Mouse (Mus musculus) cerebellum, postnatal 4 days (tissue): Measurements from ENCODE around the gene Gjb3.

ENCODE experiments used
- DNase-seq, 2 experiments: peaks; one replicate each; pipeline ENCODE4 v3.0.0; 2022; ENCODE audit warnings: low spot score in 2 of 2, mixed read lengths in 1 of 2

Gene Gjb3

GRCm38 (mm10) chr4:127337668-127338067 is 7.0 kb upstream of the Gjb3 start:
- no peak for DNase-seq

GRCm38 (mm10) chr4:127334870-127335504 is 4.3 kb upstream of the Gjb3 start:
- peak in 1 of 2 experiments; percentile 3 for DNase-seq

GRCm38 (mm10) chr4:127331171-127331570 is 527 bp upstream of the Gjb3 start:
- DNase-seq = no peak

- DNase-seq = no peak
Measured at GRCm38 (mm10) chr4:127329751-127330150, 893 bp downstream of the Gjb3 start.

- no peak for DNase-seq
Measured at GRCm38 (mm10) chr4:127329046-127329445, 1.6 kb downstream of the Gjb3 start.

- DNase-seq = no peak
Measured at GRCm38 (mm10) chr4:127328378-127328777, 2.3 kb downstream of the Gjb3 start.

- no peak for DNase-seq
Measured at GRCm38 (mm10) chr4:127327749-127328148, 2.9 kb downstream of the Gjb3 start.

GRCm38 (mm10) chr4:127327258-127327657 is 3.4 kb downstream of the Gjb3 start:
- DNase-seq = no peak

- DNase-seq = no peak
Measured at GRCm38 (mm10) chr4:127325276-127325675, 5.4 kb downstream of the Gjb3 start.

- DNase-seq = peak; percentile 76 to 85
Measured at GRCm38 (mm10) chr4:127324759-127325158, 5.9 kb downstream of the Gjb3 start.

- no peak for DNase-seq
Measured at GRCm38 (mm10) chr4:127324296-127324695, 6.3 kb downstream of the Gjb3 start.

GRCm38 (mm10) chr4:127323651-127324050 is 7.0 kb downstream of the Gjb3 start:
- no peak for DNase-seq

- DNase-seq = peak in 1 of 2 experiments; percentile 77
Measured at GRCm38 (mm10) chr4:127319613-127320012, 11.0 kb downstream of the Gjb3 start.

- DNase-seq = no peak
Measured at GRCm38 (mm10) chr4:127317143-127317542, 13.5 kb downstream of the Gjb3 start.

- no peak for DNase-seq
Measured at GRCm38 (mm10) chr4:127315753-127316152, 14.9 kb downstream of the Gjb3 start.

- no peak for DNase-seq
Measured at GRCm38 (mm10) chr4:127314585-127314984, 16.1 kb downstream of the Gjb3 start.

- DNase-seq = peak; percentile 49 to 61
Measured at GRCm38 (mm10) chr4:127313861-127314260, 16.8 kb downstream of the Gjb3 start, which contains the start of gene Gja4. TSS of gene Gja4 (minus strand) at chr4:127314039.

GRCm38 (mm10) chr4:127312349-127312748 is 18.3 kb downstream of the Gjb3 start:
- no peak for DNase-seq

- DNase-seq = no peak
Measured at GRCm38 (mm10) chr4:127311561-127311960, 19.1 kb downstream of the Gjb3 start.

- no peak for DNase-seq
Measured at GRCm38 (mm10) chr4:127306915-127307314, 23.7 kb downstream of the Gjb3 start.

- no peak for DNase-seq
Measured at GRCm38 (mm10) chr4:127303796-127304195, 26.8 kb downstream of the Gjb3 start.

GRCm38 (mm10) chr4:127300503-127300902 is 30.1 kb downstream of the Gjb3 start:
- DNase-seq = no peak

- DNase-seq = no peak
Measured at GRCm38 (mm10) chr4:127292631-127293030, 38.0 kb downstream of the Gjb3 start.

GRCm38 (mm10) chr4:127289039-127289548 is 41.5 kb downstream of the Gjb3 start:
- DNase-seq = no peak
